Mouse (Mus musculus) B cell, adult 2 months (primary cell): ENCODE measurements around the gene Sspo.

Source experiments
- DNase-seq, 2 experiments: peaks; one replicate each; pipeline ENCODE4 v3.0.0; 2022

The Sspo gene

GRCm38 (mm10) chr6:48447929-48448328, at the start of gene Sspo:
Gene Sspo (plus strand): TSS chr6:48448229.
- no peak for DNase-seq

DNA sequence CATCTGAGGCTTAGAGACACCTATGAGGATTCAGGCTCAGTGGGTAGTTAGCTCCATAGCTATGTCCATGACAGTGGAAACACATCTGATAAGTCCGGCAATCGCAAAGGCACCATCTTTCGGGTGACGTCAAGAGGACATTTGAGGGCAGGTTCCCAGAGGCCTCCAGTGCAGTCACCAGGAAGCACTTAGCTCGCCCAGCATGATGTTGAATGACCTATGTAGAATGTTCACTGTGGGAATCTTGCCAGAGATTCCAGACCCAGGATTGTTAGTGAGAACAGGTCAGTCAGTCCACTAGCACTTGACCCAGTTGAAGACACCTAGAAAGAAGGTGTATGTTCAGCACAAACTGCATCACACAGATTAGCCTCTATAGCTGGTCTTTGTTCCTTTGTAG, 48.1 kb upstream of the Sspo start:
- DNase-seq, result no peak

- no peak for DNase-seq
Measured at GRCm38 (mm10) chr6:48404071-48404470, 44.0 kb upstream of the Sspo start.

DNA sequence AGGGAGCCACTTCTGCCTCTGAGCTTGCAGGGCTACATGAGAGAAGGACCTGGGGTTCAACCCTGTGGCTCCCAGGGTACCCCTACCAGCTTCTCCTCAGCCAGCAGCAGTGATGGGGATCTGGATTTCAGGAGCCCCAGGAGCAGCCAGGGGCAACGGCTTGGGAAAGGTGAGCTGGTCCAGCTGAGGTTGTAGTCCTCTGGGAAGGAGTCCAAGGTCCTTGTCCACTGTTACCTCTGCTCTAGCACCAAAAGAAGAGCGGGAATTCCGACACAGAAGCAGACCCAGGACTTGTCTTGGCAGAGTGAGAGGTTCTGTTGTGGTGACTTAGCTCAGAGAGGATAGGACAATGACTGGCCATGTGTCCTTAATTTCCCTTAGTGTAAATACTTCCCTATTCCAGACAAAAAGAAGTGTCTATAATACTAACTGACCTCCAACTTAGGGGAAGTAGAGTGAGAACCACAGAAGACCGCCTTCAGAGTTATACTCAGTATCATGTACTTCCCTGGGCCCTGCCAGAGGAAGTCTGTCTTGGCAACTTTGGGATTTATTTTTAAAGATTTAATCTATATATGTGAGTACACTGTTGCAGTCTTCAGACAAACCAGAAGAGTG, 38.2 kb upstream of the Sspo start:
- DNase-seq, result no peak

- no peak for DNase-seq
Measured at GRCm38 (mm10) chr6:48410551-48410950, 37.5 kb upstream of the Sspo start.

DNA sequence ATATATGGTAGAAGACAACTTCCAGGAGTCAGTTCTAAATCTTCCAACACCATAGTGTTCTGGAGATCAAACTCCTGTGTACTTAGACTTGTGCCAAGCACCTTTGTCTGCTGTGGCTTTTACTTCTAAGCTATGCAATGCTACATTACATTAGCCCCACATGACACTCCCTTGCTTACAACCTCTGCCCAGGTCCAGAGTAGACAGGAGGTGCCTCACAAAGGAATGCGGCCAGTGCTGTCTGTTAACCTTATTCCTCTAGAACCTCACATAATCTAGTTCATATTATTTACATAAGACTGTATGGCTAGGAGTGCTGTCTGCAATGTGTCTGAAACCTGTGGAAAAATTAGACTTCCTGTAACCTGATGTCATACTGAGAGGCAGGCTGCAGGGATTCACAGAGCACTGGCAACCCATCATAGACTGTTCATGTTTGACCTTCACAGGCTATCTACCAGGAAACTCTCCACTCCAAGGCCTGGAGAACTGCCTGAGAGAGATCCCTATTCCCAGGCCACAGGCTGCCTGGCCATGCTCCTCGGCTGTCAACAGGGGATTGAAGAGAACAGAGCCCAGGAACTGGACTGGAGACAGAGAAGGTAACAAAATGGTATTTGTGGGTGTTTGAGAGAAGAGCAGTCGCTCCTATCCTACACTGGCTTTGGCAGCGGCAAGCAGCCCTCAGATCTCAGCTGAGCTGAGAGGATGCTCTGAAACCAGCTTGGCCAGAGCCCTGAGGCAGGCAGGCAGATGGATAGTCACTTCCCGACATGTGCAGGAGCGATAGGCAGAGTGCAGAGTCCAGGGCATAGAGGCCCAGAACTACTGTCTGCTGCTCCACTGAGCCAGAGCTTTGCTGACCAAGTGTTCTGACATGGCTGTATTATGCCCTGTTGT, 36.6 kb upstream of the Sspo start:
- no peak for DNase-seq

- no peak for DNase-seq
Measured at GRCm38 (mm10) chr6:48412147-48412546, 35.9 kb upstream of the Sspo start.

- DNase-seq, result no peak
Measured at GRCm38 (mm10) chr6:48412662-48413061, 35.4 kb upstream of the Sspo start.

- no peak for DNase-seq
Measured at GRCm38 (mm10) chr6:48413081-48413480, 34.9 kb upstream of the Sspo start.

DNA sequence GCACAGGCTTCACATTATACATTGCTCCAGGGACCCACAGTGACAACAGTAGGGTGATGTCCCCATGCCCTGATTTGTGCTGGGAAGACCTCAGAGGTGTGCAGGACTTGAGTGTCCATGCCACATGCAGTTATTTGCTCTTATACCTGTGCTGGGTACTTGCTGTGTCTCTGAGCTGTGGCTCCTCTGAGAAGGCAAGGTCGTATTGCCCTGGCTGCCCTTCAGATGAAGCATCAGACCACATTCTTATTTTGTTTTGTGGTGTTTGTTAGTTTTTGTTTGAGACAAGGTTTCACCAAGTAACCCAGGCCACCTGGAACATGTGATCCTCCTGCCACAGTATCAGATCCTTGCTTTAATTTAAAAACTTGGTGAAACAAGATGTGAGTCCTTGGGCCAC, 33.1 kb upstream of the Sspo start:
- no peak for DNase-seq

DNA sequence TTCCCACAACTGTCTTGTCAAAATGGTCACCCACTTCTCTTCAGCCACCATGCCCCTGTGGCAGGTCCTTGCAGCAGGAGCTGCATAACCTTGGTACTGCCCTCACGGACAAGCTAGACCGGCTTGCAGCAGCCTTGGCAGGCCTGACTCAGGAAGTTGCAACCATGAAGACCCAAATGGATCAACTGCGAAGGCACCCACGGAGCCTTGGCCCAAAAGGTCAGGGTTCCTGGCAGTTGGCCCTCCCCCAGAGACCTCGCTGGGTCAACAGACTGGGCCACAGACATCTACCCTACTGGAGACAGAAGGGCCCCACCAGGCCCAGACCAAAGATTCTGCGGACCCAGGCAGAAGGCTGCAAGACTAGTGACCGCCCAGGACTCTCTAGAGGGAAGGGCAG, 32.4 kb upstream of the Sspo start:
- no peak for DNase-seq

- no peak for DNase-seq
Measured at GRCm38 (mm10) chr6:48416486-48416885, 31.5 kb upstream of the Sspo start.

- DNase-seq, result no peak
Measured at GRCm38 (mm10) chr6:48420647-48421046, 27.4 kb upstream of the Sspo start.

DNA sequence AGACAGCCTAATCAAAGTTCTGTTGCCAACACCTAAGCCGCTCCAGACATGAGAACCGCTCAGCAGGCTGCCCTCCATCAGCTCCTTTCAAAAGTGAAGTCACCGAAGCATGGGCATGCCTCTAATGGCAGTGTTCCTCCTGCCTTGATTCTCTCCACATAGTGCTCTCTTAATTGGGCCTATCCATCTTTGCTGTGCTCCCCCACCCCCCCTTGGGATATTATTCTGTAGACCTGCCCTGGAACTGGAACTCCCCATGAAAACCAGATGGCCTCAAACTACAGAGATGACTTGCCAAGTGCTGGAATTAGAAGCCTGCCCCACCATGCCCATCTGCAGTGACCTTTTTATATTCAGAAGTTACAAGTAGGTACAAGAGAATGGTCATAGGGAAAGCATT, 24.7 kb upstream of the Sspo start:
- no peak for DNase-seq

- no peak for DNase-seq
Measured at GRCm38 (mm10) chr6:48424074-48424473, 24.0 kb upstream of the Sspo start.

- no peak for DNase-seq
Measured at GRCm38 (mm10) chr6:48426956-48427355, 21.1 kb upstream of the Sspo start.

DNA sequence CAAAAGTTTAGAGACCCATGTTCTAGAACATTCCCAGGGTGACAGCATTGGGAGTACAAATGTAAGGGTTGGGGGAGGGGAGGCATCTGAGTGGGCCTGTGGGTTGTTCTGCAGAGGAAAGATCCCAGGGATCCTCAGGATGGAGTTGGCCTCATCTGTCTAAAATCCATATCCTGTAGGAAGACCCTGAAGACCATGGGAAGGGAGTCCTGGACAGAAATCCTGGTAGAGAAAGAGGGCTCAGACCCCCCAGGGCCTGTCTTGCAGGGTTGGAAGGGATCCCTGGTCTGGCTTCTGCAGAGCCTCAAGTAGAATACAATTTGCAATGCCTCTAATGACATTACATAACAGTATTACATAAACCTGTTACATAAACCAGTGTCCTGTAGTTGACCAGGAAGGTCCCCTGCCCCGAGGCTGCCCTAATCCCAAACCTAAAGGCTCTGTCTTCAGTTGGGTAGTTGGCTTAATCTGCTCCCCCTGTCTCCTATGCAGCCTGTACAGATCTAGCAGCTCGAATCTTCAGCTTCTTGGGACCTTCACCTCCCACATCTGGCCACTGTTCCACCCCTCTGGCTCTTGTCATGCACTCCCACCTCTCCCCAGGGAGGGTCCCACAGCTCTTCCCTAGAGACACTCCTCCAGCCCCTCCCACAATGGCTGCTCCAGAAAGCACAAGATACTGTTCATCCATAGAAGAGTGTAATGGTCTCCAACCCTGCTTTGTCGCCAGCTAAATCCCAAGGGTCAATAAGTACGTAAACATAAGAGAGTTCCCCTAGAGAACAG, 19.1 kb upstream of the Sspo start:
- DNase-seq, result no peak

- no peak for DNase-seq
Measured at GRCm38 (mm10) chr6:48430748-48431147, 17.3 kb upstream of the Sspo start.

DNA sequence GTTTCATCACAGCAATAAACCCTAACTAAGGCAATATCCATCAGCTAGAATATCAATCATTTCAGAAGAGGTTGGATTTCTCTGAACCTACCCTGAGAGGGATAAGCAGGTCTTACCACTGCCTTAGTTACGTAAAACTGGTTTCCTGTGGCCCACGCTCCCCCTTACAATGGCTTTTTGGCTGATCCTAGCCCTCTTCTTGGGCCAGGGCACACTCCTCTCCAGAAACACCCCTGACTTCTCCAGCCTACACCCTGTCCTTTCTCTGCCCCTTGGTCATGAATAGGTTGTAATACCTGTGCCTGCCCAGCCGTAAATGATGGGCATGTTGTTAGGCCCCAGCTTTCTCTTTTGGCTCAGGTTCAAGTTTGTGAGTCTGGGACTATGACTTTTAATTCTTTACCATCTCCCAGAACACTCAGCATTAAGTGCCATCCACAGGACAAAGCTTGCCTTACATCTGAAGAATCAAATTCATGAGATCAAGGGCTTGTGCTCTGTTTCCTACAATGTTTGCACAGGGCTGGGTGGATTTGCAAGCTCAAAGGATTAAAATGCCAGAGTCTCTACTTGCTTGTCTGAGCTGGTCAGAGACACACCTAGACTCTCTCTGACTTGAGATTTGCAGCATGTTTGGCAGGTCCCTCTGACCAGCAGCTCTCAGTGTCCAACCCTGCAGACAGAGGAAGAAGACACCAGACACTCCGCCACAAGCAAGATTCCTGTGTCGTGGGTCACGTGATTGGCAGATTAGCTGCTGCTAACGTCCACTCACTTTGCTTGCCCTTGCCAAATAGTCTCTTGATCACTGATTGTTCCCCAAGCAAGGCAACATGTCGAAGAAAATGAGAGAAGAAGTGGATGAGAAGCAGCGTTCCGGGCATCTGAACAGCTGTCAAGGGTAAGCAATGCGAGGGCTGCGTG, 14.9 kb upstream of the Sspo start:
- DNase-seq, result no peak

DNA sequence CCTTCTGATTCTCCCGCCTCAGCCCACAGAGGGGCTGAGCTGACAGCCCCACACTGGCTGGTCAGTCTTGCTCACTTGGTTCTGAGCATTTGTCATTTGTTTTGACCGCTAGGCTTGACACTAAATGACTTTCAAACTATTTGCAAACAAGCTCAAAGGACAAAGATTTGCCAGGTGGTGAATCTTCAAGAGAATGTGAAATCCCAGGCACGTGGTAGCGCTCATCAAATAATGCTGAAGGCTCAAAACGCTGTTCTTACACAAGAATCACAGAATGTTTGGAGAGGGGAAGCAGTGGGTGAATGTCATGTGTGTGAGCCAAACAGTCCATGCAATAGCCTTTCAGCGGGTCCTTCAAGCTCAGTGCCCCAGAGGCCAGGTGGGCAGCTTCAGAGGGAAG, 13.4 kb upstream of the Sspo start:
- no peak for DNase-seq

- DNase-seq, result no peak
Measured at GRCm38 (mm10) chr6:48435111-48435510, 12.9 kb upstream of the Sspo start.

DNA sequence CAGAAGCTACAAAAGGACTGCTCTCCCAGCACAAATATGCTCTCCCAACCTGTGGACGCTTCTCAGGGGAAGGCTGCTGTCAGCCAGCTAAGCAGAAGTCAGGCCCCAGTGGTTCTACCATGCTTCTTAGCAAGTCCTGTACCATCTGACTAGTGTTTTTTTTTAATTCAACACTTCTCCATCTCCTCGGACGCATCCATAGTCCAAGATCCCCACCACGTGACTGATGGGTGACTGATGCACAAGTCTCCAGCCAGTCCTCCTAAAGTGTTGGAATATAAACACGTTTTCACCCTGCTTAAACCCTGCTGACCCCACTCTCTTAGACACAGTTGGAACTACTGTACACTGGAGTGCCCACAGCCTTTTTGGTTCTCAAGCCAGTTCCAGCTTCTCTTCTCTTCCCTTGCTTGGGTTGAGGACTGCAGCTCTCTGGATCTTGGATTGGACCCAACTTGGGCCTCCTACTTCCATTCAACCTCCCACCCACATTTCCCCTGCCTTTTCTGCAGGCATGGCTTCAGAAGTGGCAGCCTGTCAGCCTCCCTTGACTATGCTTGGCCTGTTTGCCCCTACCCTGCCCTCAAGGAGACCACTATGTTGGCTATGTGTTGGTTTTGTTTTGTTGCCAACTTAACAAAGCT, 12.2 kb upstream of the Sspo start:
- no peak for DNase-seq
